Mouse (Mus musculus) E14TG2a.4 (cell line): ENCODE measurements at regions not wholly inside any gene's neighbourhood (a gene's known extent, or its start where the extent isn't known, plus 50 kb on each side); places are given as distances from the start of the nearest gene placed in this dataset.
A peak's percentile ranks its signal among the peaks of the same experiment; 100 is the strongest.

Experiments used
- H3K27me3 ChIP-seq: 2 replicates; pipeline ENCODE4 v1.6.1; 2014; ENCODE audit warnings: low read length, control low read depth; ENCODE audit not compliant: insufficient read depth
- H3K36me3 ChIP-seq: 2 replicates; pipeline ENCODE4 v1.6.1; 2014; ENCODE audit warnings: low read length, control low read depth; ENCODE audit not compliant: insufficient read depth
- H3K4me1 ChIP-seq: replicated peaks from 2 replicates; pipeline ENCODE4 v1.6.1; 2014; ENCODE audit warnings: low read depth, low read length, control low read depth
- H3K4me3 ChIP-seq: replicated peaks from 2 replicates; pipeline ENCODE4 v1.5.1; 2014; ENCODE audit warnings: mild to moderate bottlenecking, low read length
- H3K9me3 ChIP-seq: 2 replicates; pipeline ENCODE4 v1.6.1; 2014; ENCODE audit warnings: low read length, control low read depth
- CTCF ChIP-seq: conservative IDR thresholded peaks from 2 replicates; pipeline ENCODE4 v1.5.1; 2014; ENCODE audit warnings: low read length
- NANOG ChIP-seq: IDR thresholded peaks from 2 replicates; pipeline ENCODE4 v1.6.1; 2014; ENCODE audit warnings: borderline replicate concordance, low read length, mixed read lengths
- POU5F1 ChIP-seq: IDR thresholded peaks from 2 replicates; pipeline ENCODE4 v1.6.1; 2014; ENCODE audit warnings: low read length, borderline replicate concordance

- Histone ChIP-seq H3K9me3 (peaks cover 16% of the 10 kb centered on the region), H3K27me3 (no peaks in the 10 kb centered on the region), H3K4me3 (peak overlapping the region; percentile 51), H3K4me1 (peaks cover 46% of the 10 kb centered on the region), H3K36me3 (no peaks in the 10 kb centered on the region)
- TF ChIP-seq NANOG = 0 out of 2 replicates have a peak, but pooled peaks have one; percentile 3
- no peak for TF ChIP-seq CTCF
Measured at GRCm38 (mm10) chr16:78490245-78490644, 86.3 kb downstream of the D16Ertd472e start.

GRCm38 (mm10) chr16:78489604-78490003, 86.9 kb downstream of the D16Ertd472e start:
- peaks cover 19% of the 10 kb centered on the region for H3K9me3 ChIP-seq
- H3K4me3 ChIP-seq = peak overlapping the region; percentile 51; the same call in 1 of the 2 replicates
- no peaks in the 10 kb centered on the region for H3K36me3 ChIP-seq
- TF ChIP-seq POU5F1 = no peak
- H3K27me3 ChIP-seq = no peaks in the 10 kb centered on the region
- H3K4me1 ChIP-seq = peaks cover 46% of the 10 kb centered on the region

GRCm38 (mm10) chr16:78486531-78486930, 90.0 kb downstream of the D16Ertd472e start:
- Histone ChIP-seq H3K36me3 (no peaks in the 10 kb centered on the region), H3K9me3 (peaks cover 29% of the 10 kb centered on the region), H3K4me1 (peaks cover 37% of the 10 kb centered on the region), H3K27me3 (no peaks in the 10 kb centered on the region), H3K4me3 (no peak overlapping the region)
- TF ChIP-seq NANOG (no peak), POU5F1 (no peak), CTCF (no peak)

- Histone ChIP-seq H3K36me3 (no peaks in the 10 kb centered on the region), H3K4me3 (no peak overlapping the region), H3K27me3 (no peaks in the 10 kb centered on the region), H3K9me3 (peaks cover 25% of the 10 kb centered on the region), H3K4me1 (peaks cover 21% of the 10 kb centered on the region)
- TF ChIP-seq POU5F1 (no peak), CTCF (no peak), NANOG (no peak)
Measured at GRCm38 (mm10) chr16:78484319-78484718, 92.2 kb downstream of the D16Ertd472e start.

- Histone ChIP-seq H3K9me3 (peaks cover 25% of the 10 kb centered on the region), H3K36me3 (no peaks in the 10 kb centered on the region), H3K27me3 (no peaks in the 10 kb centered on the region), H3K4me3 (no peak overlapping the region), H3K4me1 (0 out of 2 replicates have a peak, but pooled peaks cover 3% of the 10 kb centered on the region)
- no peak for TF ChIP-seq NANOG
- no peak for TF ChIP-seq POU5F1
- TF ChIP-seq CTCF = no peak
Measured at GRCm38 (mm10) chr16:78481571-78481970, 94.9 kb downstream of the D16Ertd472e start.

- H3K36me3 ChIP-seq = no peaks in the 10 kb centered on the region
- H3K4me1 ChIP-seq = 0 out of 2 replicates have a peak, but pooled peaks cover 3% of the 10 kb centered on the region
- H3K27me3 ChIP-seq = no peaks in the 10 kb centered on the region
- TF ChIP-seq NANOG (no peak), CTCF (no peak), POU5F1 (no peak)
- H3K4me3 ChIP-seq = no peak overlapping the region
- H3K9me3 ChIP-seq = peaks cover 25% of the 10 kb centered on the region
Measured at GRCm38 (mm10) chr16:78481065-78481464, 95.4 kb downstream of the D16Ertd472e start.

GRCm38 (mm10) chr16:78480261-78480660, 96.2 kb downstream of the D16Ertd472e start:
- no peak overlapping the region for H3K4me3 ChIP-seq

GRCm38 (mm10) chr16:78473456-78473855, 96.5 kb upstream of the Btg3 start:
- no peaks in the 10 kb centered on the region for H3K27me3 ChIP-seq
- no peaks in the 10 kb centered on the region for H3K9me3 ChIP-seq
- no peak overlapping the region for H3K4me3 ChIP-seq
- TF ChIP-seq NANOG (no peak), CTCF (no peak), POU5F1 (no peak)
- H3K36me3 ChIP-seq = no peaks in the 10 kb centered on the region
- no peaks in the 10 kb centered on the region for H3K4me1 ChIP-seq

More at GRCm38 (mm10) chr16:78480261-78480660, 96.2 kb downstream of the D16Ertd472e start:
- H3K9me3 ChIP-seq = peaks cover 25% of the 10 kb centered on the region
- TF ChIP-seq NANOG (no peak), CTCF (no peak), POU5F1 (no peak)
- H3K36me3 ChIP-seq = no peaks in the 10 kb centered on the region
- 0 out of 2 replicates have a peak, but pooled peaks cover 3% of the 10 kb centered on the region for H3K4me1 ChIP-seq
- H3K27me3 ChIP-seq = no peaks in the 10 kb centered on the region

GRCm38 (mm10) chr16:78459996-78460395, 83.0 kb upstream of the Btg3 start:
- Histone ChIP-seq H3K4me3 (peak overlapping the region; percentile 56), H3K4me1 (peaks cover 35% of the 10 kb centered on the region), H3K9me3 (no peaks in the 10 kb centered on the region), H3K36me3 (no peaks in the 10 kb centered on the region), H3K27me3 (no peaks in the 10 kb centered on the region)
- TF ChIP-seq NANOG (no peak), POU5F1 (no peak), CTCF (no peak)
